Mouse (Mus musculus) heart, embryonic 10.5 days (tissue): ENCODE results near the gene Ifngr2. TPM values are rescaled to one million over a fixed set of nuclear protein-coding genes. Genes with fewer than 3 reads are reported as not detected.
"Not testable (repeated sequence)": the region's sequence is repeated elsewhere in the genome, so short reads cannot be mapped to it uniquely, and the experiment has no call there.

Source experiments
- DNase-seq: peaks from one replicate; pipeline ENCODE4 v3.0.0-alpha.2; 2017; ENCODE audit warnings: low spot score
- H3K27ac ChIP-seq: fragments of 300-500 bp; sonication (generic); 2 replicates; pipeline ENCODE4 v1.5.1; 2016; ENCODE audit warnings: mild to moderate bottlenecking
- H3K27me3 ChIP-seq: fragments of 300-500 bp; sonication (generic); 2 replicates; pipeline ENCODE4 v1.6.1; 2016; ENCODE audit warnings: mild to moderate bottlenecking; ENCODE audit not compliant: poor library complexity, insufficient read depth, severe bottlenecking
- H3K36me3 ChIP-seq: fragments of 300-500 bp; sonication (generic); 2 replicates; pipeline ENCODE4 v1.6.1; 2016; ENCODE audit warnings: mild to moderate bottlenecking, moderate library complexity
- H3K4me1 ChIP-seq: fragments of 300-500 bp; sonication (generic); 2 replicates; pipeline ENCODE4 v1.6.1; 2016; ENCODE audit warnings: mild to moderate bottlenecking
- H3K4me3 ChIP-seq: fragments of 300-500 bp; sonication (generic); 2 replicates; pipeline ENCODE4 v1.5.1; 2016; ENCODE audit warnings: mild to moderate bottlenecking, moderate library complexity
- H3K9me3 ChIP-seq: fragments of 300-500 bp; sonication (generic); 2 replicates; pipeline ENCODE4 v1.6.1; 2016; ENCODE audit warnings: mild to moderate bottlenecking, moderate library complexity
- WGBS: fragments of 180-500 bp; shearing (Covaris S2); methylation state at CpG from one replicate; pipeline ENCODE4 v1.1.7; 2016; 5-methylcytosine and 5-hydroxymethylcytosine counted together
- polyA plus RNA-seq: library from polyadenylated mRNA; unstranded; fragments of >200 nt; fragmentation: Nextera tagmentation; extraction: Ambion mirVana; gene quantifications from 2 replicates; pipeline ENCODE4 v1.2.1, GENCODE M21; 2016

The Ifngr2 gene
- polyA plus RNA-seq, 1 experiment from 2014 or later: 53.7 TPM

- DNase-seq: no peak
- no peaks in the 10 kb centered on the region for H3K36me3 ChIP-seq
- H3K9me3 ChIP-seq: no peaks in the 10 kb centered on the region
- no peak overlapping the region for H3K4me3 ChIP-seq
- H3K27me3 ChIP-seq: no peaks in the 10 kb centered on the region
- no peak overlapping the region for H3K27ac ChIP-seq
- H3K4me1 ChIP-seq: 0 out of 2 replicates have a peak, but pooled peaks cover 5% of the 10 kb centered on the region
- 67% methylated on average over 10 of the region's 10 CpGs for WGBS
Observed at GRCm38 (mm10) chr16:91527051-91527450, 19.8 kb upstream of the Ifngr2 start.

- Histone ChIP-seq H3K36me3 (no peaks in the 10 kb centered on the region), H3K27ac (no peak overlapping the region), H3K9me3 (no peaks in the 10 kb centered on the region), H3K4me1 (peaks cover 10% of the 10 kb centered on the region), H3K4me3 (no peak overlapping the region), H3K27me3 (no peaks in the 10 kb centered on the region)
- no peak for DNase-seq
- 53% methylated on average over 5 of the region's 5 CpGs for WGBS
Observed at GRCm38 (mm10) chr16:91527500-91527899, 19.4 kb upstream of the Ifngr2 start.

GRCm38 (mm10) chr16:91528578-91528977 is 18.3 kb upstream of the Ifngr2 start:
- Histone ChIP-seq H3K36me3 (no peaks in the 10 kb centered on the region), H3K4me3 (no peak overlapping the region), H3K27me3 (no peaks in the 10 kb centered on the region), H3K27ac (no peak overlapping the region), H3K4me1 (peaks cover 18% of the 10 kb centered on the region), H3K9me3 (no peaks in the 10 kb centered on the region)
- no peak for DNase-seq
- 83% methylated on average over 9 of the region's 9 CpGs for WGBS

DNA sequence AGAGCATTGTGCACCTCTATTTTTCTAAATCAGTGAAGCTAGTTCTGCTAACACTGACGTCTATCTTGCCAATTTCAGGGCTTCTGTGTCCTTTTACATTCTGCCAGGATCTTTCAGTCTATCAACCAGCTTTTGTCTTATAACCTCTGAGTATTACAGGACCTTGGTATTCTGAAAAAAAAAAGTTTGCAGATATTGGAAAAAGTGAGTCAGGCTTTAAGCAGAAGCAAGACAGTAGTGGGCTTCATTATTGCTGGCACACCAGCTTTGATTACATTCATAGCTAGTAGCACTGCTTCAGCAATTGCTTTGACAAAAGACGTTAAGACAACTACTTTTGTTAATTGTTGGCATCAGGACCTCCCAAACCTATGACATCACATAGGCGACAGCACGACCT is 16.0 kb upstream of the Ifngr2 start:
- H3K27me3 ChIP-seq, H3K27ac ChIP-seq, H3K36me3 ChIP-seq, H3K4me3 ChIP-seq, H3K9me3 ChIP-seq, DNase-seq: not testable (repeated sequence)
- WGBS: 87% methylated on average over 4 of the region's 4 CpGs
- peaks cover 34% of the 10 kb centered on the region for H3K4me1 ChIP-seq

- no peak for DNase-seq
- 74% methylated on average over 6 of the region's 6 CpGs for WGBS
- no peaks in the 10 kb centered on the region for H3K9me3 ChIP-seq
- no peak overlapping the region for H3K27ac ChIP-seq
- peaks cover 34% of the 10 kb centered on the region for H3K4me1 ChIP-seq
- no peaks in the 10 kb centered on the region for H3K36me3 ChIP-seq
- H3K27me3 ChIP-seq: no peaks in the 10 kb centered on the region
- no peak overlapping the region for H3K4me3 ChIP-seq
Observed at GRCm38 (mm10) chr16:91531856-91532255, 15.0 kb upstream of the Ifngr2 start.

GRCm38 (mm10) chr16:91532429-91532828 is 14.4 kb upstream of the Ifngr2 start:
- WGBS: 56% methylated on average over 2 of the region's 2 CpGs
- peaks cover 32% of the 10 kb centered on the region for H3K4me1 ChIP-seq
- no peak overlapping the region for H3K27ac ChIP-seq

DNA sequence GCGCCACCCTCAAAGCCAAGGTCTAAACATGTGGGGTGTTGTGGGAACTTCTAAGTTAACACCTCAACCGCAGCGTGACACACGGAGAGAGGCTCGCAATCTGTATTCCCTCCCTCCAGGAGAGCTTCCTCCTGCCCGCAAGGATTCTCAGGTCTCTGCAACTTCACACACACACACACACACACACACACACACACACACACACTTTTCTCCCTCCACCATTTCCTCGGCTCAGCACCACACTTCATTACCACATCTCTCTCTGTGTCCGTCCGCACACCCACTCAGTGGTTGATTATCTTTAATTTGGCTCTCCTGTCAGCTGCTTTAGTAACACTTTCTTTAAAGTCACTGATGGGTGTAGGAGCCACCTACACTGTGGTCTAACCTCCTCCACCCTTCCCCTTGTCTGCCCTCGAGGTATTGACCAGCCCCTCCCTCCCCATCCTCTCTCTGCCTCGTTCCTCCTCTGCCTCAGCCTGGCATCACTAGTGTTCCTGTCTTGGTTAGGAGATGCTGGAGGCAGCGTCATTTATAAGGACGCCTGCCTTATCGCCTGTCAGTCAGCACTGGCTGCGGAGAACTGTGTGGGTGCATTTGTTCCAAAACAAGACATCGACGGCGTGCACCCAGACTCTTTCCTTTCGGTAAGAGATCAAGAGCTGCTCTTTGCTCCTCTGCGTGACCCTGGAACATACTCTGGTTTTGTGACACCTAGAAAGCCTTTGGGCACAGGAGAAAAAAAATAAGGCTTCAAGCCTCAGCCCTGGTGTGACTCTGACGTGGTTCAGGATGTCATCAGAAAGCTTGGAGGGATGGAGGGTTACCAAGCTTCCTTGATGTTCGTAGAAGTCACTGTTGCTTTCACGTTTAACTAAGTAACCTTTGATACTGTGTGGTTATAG is 13.5 kb upstream of the Ifngr2 start:
- Histone ChIP-seq H3K27me3 (no peaks in the 10 kb centered on the region), H3K27ac (no peak overlapping the region), H3K36me3 (no peaks in the 10 kb centered on the region), H3K9me3 (no peaks in the 10 kb centered on the region), H3K4me1 (peaks cover 39% of the 10 kb centered on the region), H3K4me3 (0 out of 2 replicates have a peak overlapping the region, but pooled peaks have one; percentile 13)
- DNase-seq: no peak
- 36% methylated on average over 23 of the region's 23 CpGs for WGBS

More at GRCm38 (mm10) chr16:91532429-91532828, 14.4 kb upstream of the Ifngr2 start:
- Histone ChIP-seq H3K9me3 (no peaks in the 10 kb centered on the region), H3K4me3 (no peak overlapping the region), H3K36me3 (no peaks in the 10 kb centered on the region), H3K27me3 (no peaks in the 10 kb centered on the region)
- no peak for DNase-seq

GRCm38 (mm10) chr16:91534477-91534876 is 12.4 kb upstream of the Ifngr2 start:
- peak; percentile 98 for DNase-seq
- Histone ChIP-seq H3K9me3 (no peaks in the 10 kb centered on the region), H3K4me3 (no peak overlapping the region), H3K4me1 (peaks cover 43% of the 10 kb centered on the region), H3K27ac (no peak overlapping the region), H3K36me3 (no peaks in the 10 kb centered on the region), H3K27me3 (no peaks in the 10 kb centered on the region)
- WGBS: 45% methylated on average over 13 of the region's 13 CpGs

GRCm38 (mm10) chr16:91534888-91535287 is 12.0 kb upstream of the Ifngr2 start:
- H3K9me3 ChIP-seq: no peaks in the 10 kb centered on the region
- no peaks in the 10 kb centered on the region for H3K27me3 ChIP-seq
- H3K4me1 ChIP-seq: peaks cover 43% of the 10 kb centered on the region
- no peak overlapping the region for H3K27ac ChIP-seq
- 73% methylated on average over 6 of the region's 6 CpGs for WGBS
- DNase-seq: no peak
- no peak overlapping the region for H3K4me3 ChIP-seq
- H3K36me3 ChIP-seq: no peaks in the 10 kb centered on the region

DNA sequence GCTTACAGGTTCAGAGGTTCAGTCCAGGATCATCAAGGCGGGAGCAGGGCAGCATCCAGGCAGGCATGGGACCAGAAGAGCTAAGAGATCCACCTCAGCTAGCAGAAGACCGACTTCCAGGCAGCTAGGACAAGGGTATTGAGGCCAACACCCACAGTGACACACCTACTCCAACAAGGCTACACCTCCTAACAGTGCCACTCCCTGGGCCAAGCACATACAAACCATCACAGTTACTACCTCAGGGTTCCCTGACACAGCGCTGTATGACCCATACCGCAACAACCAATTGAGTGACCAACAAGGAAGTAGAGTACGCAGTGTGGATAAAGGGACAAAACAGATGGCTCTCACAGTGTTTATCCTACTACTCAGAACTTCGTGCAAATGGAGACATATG is 10.5 kb upstream of the Ifngr2 start:
- no peaks in the 10 kb centered on the region for H3K27me3 ChIP-seq
- H3K4me1 ChIP-seq: peaks cover 47% of the 10 kb centered on the region
- no peaks in the 10 kb centered on the region for H3K9me3 ChIP-seq
- no peak overlapping the region for H3K27ac ChIP-seq
- H3K4me3 ChIP-seq: no peak overlapping the region
- no peaks in the 10 kb centered on the region for H3K36me3 ChIP-seq
- no peak for DNase-seq
- WGBS: 84% methylated on average over 6 of the region's 6 CpGs

- Histone ChIP-seq H3K4me1 (peaks cover 48% of the 10 kb centered on the region), H3K27me3 (no peaks in the 10 kb centered on the region), H3K36me3 (no peaks in the 10 kb centered on the region), H3K27ac (no peak overlapping the region), H3K9me3 (no peaks in the 10 kb centered on the region), H3K4me3 (no peak overlapping the region)
- WGBS: 45% methylated on average over 3 of the region's 3 CpGs
- DNase-seq: no peak
Observed at GRCm38 (mm10) chr16:91537065-91537464, 9.8 kb upstream of the Ifngr2 start.

GRCm38 (mm10) chr16:91538051-91538450 is 8.8 kb upstream of the Ifngr2 start:
- Histone ChIP-seq H3K27me3 (no peaks in the 10 kb centered on the region), H3K4me1 (peaks cover 40% of the 10 kb centered on the region), H3K36me3 (no peaks in the 10 kb centered on the region), H3K27ac (peak overlapping the region; percentile 74), H3K9me3 (no peaks in the 10 kb centered on the region), H3K4me3 (no peak overlapping the region)
- no peak for DNase-seq
- 46% methylated on average over 6 of the region's 6 CpGs for WGBS

- WGBS: 63% methylated on average over 9 of the region's 9 CpGs
- Histone ChIP-seq H3K9me3 (no peaks in the 10 kb centered on the region), H3K27me3 (no peaks in the 10 kb centered on the region), H3K27ac (peak overlapping the region; percentile 74), H3K4me1 (peaks cover 36% of the 10 kb centered on the region), H3K36me3 (no peaks in the 10 kb centered on the region), H3K4me3 (no peak overlapping the region)
- DNase-seq: no peak
Observed at GRCm38 (mm10) chr16:91538513-91538912, 8.4 kb upstream of the Ifngr2 start.
